Comparison of ENCODE assay signal across 10 mouse cellular contexts in the genomic region with DNA sequence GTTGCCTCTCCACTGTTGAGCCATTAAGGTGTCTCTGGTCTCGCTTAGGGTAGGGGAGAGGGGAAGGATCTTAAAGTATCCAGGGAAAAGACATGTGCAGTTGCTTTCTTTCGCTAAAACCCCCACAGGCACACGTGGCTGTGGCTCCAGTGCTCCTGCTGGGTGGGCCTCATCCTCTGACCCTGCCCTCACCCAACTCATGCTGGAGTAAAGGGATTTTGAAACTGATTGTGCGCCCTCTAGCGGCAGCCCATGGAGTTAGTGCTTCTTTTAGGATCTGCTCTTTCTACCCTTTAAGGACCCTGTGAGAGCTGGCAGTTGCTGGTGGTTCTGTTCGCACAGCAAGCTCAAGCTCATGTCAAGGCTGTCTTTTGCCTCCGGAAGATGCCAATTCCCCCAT. TPM values are rescaled to one million over a fixed set of nuclear protein-coding genes. Genes with fewer than 3 reads are reported as not detected.
DNase-seq lines count a peak whose midpoint lies in the region; ATAC-seq and TF ChIP-seq lines count a peak whose summit lies in the region.
"Had no signal": no experiment of that assay in that cellular context is flagged by ENCODE, and none has a peak within 500 bp of the region (broad histone marks: within the 10 kb centered on the region; RNA-seq: fewer than 3 reads in every experiment).

No protein-coding gene starts in this region.

- no peak for TF ChIP-seq POLR2A in olfactory bulb, adult 2 months (IDR thresholded peaks at IDR 0.05; ENCODE audit: insufficient read depth, low read depth, low read length)

- no peak overlapping the region for H3K27ac ChIP-seq in limb, embryonic 11.5 days (replicated peaks; ENCODE audit: low read depth, low read length)
- no peak overlapping the region for H3K27ac ChIP-seq in olfactory bulb, adult 2 months (ENCODE audit: insufficient read depth, low read depth, low read length)
- H3K27ac ChIP-seq: liver, embryonic 15.5 days had no signal

- H3K9ac ChIP-seq in limb, embryonic 11.5 days (ENCODE audit: low read length): no peak overlapping the region
- H3K9ac ChIP-seq: liver, embryonic 15.5 days had no signal

- peak; percentile 40 for DNase-seq in gastrocnemius, postnatal 14 days
- no peak for DNase-seq in gastrocnemius, postnatal 25 days
- DNase-seq in 3T3-L1 (ENCODE audit: low read depth, low spot score) (peak; percentile 74), R1 (ENCODE audit: low read depth, low spot score) (peak; percentile 86)
- DNase-seq in embryo, embryonic 10.5 days (ENCODE audit: low spot score): peak; percentile 89
- DNase-seq in limb, embryonic 11.5 days (ENCODE audit: low spot score): peak; percentile 88

- H3K27me3 ChIP-seq in limb, embryonic 11.5 days (ENCODE audit: control insufficient read depth, insufficient read depth, low read length): no peaks in the 10 kb centered on the region
- H3K27me3 ChIP-seq: liver, embryonic 15.5 days had no signal

- intact Hi-C loops in gastrocnemius, postnatal 14 days (cut with DNase I; ENCODE audit: low total_unique reads): no loop called here

- H3K4me3 ChIP-seq in limb, embryonic 11.5 days (ENCODE audit: low read depth, low read length): no peak overlapping the region
- no peak overlapping the region for H3K4me3 ChIP-seq in olfactory bulb, adult 2 months (ENCODE audit: insufficient read depth, low read depth, low read length)
- H3K4me3 ChIP-seq: erythroblast, embryonic 14.5 days; liver, embryonic 15.5 days had no signal

- no peaks in the 10 kb centered on the region for H3K4me1 ChIP-seq in limb, embryonic 11.5 days (ENCODE audit: control insufficient read depth, insufficient read depth, low read length)
- peaks cover 22% of the 10 kb centered on the region for H3K4me1 ChIP-seq in olfactory bulb, adult 2 months (ENCODE audit: control insufficient read depth, insufficient read depth, low read length)
- H3K4me1 ChIP-seq: liver, embryonic 15.5 days had no signal

- peaks cover 6% of the 10 kb centered on the region; the same call in 1 of the 2 replicates for H3K36me3 ChIP-seq in limb, embryonic 11.5 days (ENCODE audit: control insufficient read depth, insufficient read depth, low read length)

- H3K4me2 ChIP-seq in limb, embryonic 11.5 days (ENCODE audit: low read depth, severe bottlenecking): no peak overlapping the region
- H3K4me2 ChIP-seq: liver, embryonic 15.5 days had no signal

- TF ChIP-seq CTCF in olfactory bulb, adult 2 months (IDR thresholded peaks at IDR 0.05; ENCODE audit: insufficient read depth, low read depth, low read length): peak; percentile 61

- no peak for ATAC-seq in limb, embryonic 11.5 days (ENCODE audit: insufficient number of reproducible peaks, low FRiP score, low TSS enrichment, low read depth)
- no peak for ATAC-seq in inflammation-experienced regulatory T-cells, adult 6 months

- H3K9me3 ChIP-seq in limb, embryonic 11.5 days (ENCODE audit: control insufficient read depth, low read length): no peaks in the 10 kb centered on the region
- H3K9me3 ChIP-seq: liver, embryonic 15.5 days had no signal

- 21% methylated on average over 7 of the region's 7 CpGs for WGBS in limb, embryonic 11.5 days
- WGBS in olfactory bulb, adult 2 months: 19% methylated on average over 7 of the region's 7 CpGs

RNA-seq across cellular contexts. Expression of a gene that starts 35.2 kb away (rescaled TPM):
- not detected for total RNA-seq in gastrocnemius, postnatal 14 days (2021)
- total RNA-seq in gastrocnemius, postnatal 25 days (2021): not detected
- 0.47 and 0.68 TPM in 2 replicates for polyA plus RNA-seq in limb, embryonic 11.5 days (2014; fragmentation: Nextera tagmentation; extraction: Ambion mirVana)
- not detected in 2 replicates for polyA plus RNA-seq in olfactory bulb, adult 2 months (2012; ENCODE audit: insufficient read depth, insufficient read length, low replicate concordance, missing spikeins)
- polyA plus RNA-seq in inflammation-experienced regulatory T-cells, adult 6 months (2017; shearing (Covaris generic)): under 1 TPM in 2 of 3 experiments, not detected in 1; 0.15 to 0.58 TPM
- polyA plus RNA-seq: erythroblast, embryonic 14.5 days had no signal

RNA-seq across cellular contexts. Expression of a gene that starts 59.7 kb away (rescaled TPM):
- total RNA-seq in gastrocnemius, postnatal 14 days (2021): 100 to 1,000 TPM; 307 to 323 TPM
- 100 to 1,000 TPM; 329 to 377 TPM for total RNA-seq in gastrocnemius, postnatal 25 days (2021)
- 17.1 and 17.5 TPM in 2 replicates for polyA plus RNA-seq in limb, embryonic 11.5 days (2014; fragmentation: Nextera tagmentation; extraction: Ambion mirVana)
- polyA plus RNA-seq in olfactory bulb, adult 2 months (2012; ENCODE audit: insufficient read depth, insufficient read length, low replicate concordance, missing spikeins): 284 TPM in 1 of 2 replicates, not detected in the other
- 10 to 100 TPM; 23.8 to 27.3 (median 25.1) TPM for polyA plus RNA-seq in inflammation-experienced regulatory T-cells, adult 6 months (2017; shearing (Covaris generic))
